Mouse (Mus musculus) macrophage (primary cell): ENCODE results near the gene Nfia. TPM values are rescaled to one million over a fixed set of nuclear protein-coding genes. Genes with fewer than 3 reads are reported as not detected.

Experiments
- H3K27ac ChIP-seq: fragments of 350-480 bp; formaldehyde crosslinking; 2 replicates; pipeline ENCODE4 v1.9.0; 2021
- H3K36me3 ChIP-seq: fragments of 350-480 bp; formaldehyde crosslinking; 2 replicates; pipeline ENCODE4 v1.9.0; 2021; ENCODE audit errors: inconsistent target
- H3K4me3 ChIP-seq: fragments of 350-480 bp; formaldehyde crosslinking; 2 replicates; pipeline ENCODE4 v1.9.0; 2021; ENCODE audit errors: inconsistent target
- H3K79me2 ChIP-seq: fragments of 350-480 bp; formaldehyde crosslinking; 2 replicates; pipeline ENCODE4 v1.9.0; 2021; ENCODE audit errors: inconsistent target
- WGBS: methylation state at CpG from one replicate; pipeline ENCODE4 v1.1.7; 2026; ENCODE audit warnings: inconsistent platforms; ENCODE audit not compliant: missing documents; 5-methylcytosine and 5-hydroxymethylcytosine counted together
- polyA plus RNA-seq: library from polyadenylated mRNA; stranded (reverse); fragments of 250-400 nt; gene quantifications from 3 replicates; pipeline ENCODE4 v1.2.4, GENCODE M21; 2018; ENCODE audit warnings: inconsistent platforms

The Nfia gene
- polyA plus RNA-seq, 1 experiment from 2014 or later: 2.4 TPM

- 88% methylated on average over 11 of the region's 11 CpGs for WGBS
- Histone ChIP-seq H3K4me3 (no peak overlapping the region), H3K27ac (no peak overlapping the region), H3K79me2 (no peaks in the 10 kb centered on the region), H3K36me3 (no peaks in the 10 kb centered on the region)
Measured at GRCm38 (mm10) chr4:98126003-98126677, 353.6 kb downstream of the Nfia start.

DNA sequence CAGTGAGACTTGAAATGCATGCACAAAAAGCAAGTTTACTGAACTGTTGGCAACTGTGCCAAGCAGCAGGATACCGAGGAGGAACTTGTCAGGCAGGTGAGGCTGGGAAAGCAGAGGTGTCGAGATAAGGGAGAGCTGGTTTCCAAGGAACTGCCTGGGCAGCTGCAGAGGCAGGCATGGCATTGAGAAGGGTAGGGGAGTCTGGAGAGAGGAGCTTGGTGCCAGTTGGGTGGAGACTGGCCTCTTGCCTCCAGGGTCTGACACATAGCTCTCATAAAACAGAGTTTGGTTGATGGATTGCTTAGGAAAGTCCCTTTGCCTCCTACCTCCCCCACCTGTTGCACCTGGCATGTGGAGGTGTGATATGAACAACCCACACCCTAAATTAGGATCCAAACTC lies 358.3 kb downstream of the Nfia start:
- H3K36me3 ChIP-seq: no peaks in the 10 kb centered on the region
- H3K79me2 ChIP-seq: no peaks in the 10 kb centered on the region
- no peak overlapping the region for H3K4me3 ChIP-seq
- H3K27ac ChIP-seq: no peak overlapping the region
- 53% methylated on average over 2 of the region's 2 CpGs for WGBS

DNA sequence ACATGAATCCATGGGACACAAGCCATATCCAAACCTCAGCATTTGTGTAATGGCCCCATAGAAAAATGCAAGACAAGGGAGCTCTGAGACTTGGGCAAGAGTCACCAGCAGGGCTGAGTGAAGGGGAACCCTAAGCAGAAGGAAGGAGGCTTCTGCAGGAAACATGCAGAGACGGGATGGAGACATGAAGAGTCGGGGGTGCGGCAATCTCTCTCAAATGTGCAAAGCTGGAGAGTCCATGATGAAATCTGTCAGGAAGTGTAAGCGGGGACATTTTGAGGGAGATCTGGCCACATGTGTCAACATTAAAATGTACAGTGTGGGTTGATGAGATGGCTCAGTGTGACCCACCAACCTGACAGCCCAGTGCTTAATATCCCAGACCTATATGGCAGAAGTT lies 361.5 kb downstream of the Nfia start:
- Histone ChIP-seq H3K27ac (no peak overlapping the region), H3K79me2 (no peaks in the 10 kb centered on the region), H3K4me3 (no peak overlapping the region), H3K36me3 (no peaks in the 10 kb centered on the region)
- 83% methylated on average over 4 of the region's 4 CpGs for WGBS

DNA sequence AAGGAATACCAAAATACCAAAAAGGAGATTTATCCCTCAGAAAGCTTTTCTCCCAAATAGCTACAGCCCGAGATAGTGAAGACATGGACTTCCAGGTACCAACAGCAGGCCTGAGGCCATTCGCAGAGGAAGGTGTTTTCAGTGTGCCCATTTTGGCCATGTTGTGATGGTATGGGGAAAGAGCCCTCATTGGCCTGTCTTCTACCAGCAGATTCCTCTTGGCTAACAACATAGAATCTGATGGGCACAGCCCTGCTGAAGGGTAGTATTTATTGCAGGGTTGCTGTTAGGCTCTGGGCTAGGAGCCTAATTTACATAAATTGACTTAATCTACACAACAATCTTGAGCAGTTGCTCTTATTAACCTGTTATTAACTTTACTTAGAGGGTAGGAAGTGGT lies 363.5 kb downstream of the Nfia start:
- no peak overlapping the region for H3K27ac ChIP-seq
- WGBS: 95% methylated on average over 2 of the region's 2 CpGs
- no peaks in the 10 kb centered on the region for H3K36me3 ChIP-seq
- H3K79me2 ChIP-seq: no peaks in the 10 kb centered on the region
- H3K4me3 ChIP-seq: no peak overlapping the region

GRCm38 (mm10) chr4:98142879-98143436 lies 370.4 kb downstream of the Nfia start:
- no peaks in the 10 kb centered on the region for H3K36me3 ChIP-seq
- H3K4me3 ChIP-seq: no peak overlapping the region
- H3K79me2 ChIP-seq: no peaks in the 10 kb centered on the region
- no peak overlapping the region for H3K27ac ChIP-seq
- 87% methylated on average over 1 of the region's 1 CpGs for WGBS

DNA sequence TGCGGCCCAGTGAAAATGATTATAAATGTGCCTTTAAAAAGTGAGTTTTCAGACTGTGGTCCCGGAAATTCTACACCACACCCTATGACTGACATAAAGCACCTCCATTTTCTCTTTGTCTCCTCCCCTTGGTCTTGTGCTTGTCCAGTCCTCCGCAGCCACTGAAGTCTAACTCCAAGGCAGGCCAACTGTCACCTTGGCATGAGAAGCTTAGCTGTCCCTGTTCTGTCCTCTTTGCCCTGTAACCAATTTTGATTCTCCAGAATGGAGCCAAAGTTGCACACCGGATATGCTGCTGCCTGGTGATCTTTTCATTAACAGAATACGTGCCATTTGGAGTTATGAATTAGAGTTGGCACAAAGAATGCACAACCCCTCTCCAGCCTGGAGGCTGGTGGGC lies 378.0 kb downstream of the Nfia start:
- 84% methylated on average over 5 of the region's 5 CpGs for WGBS
- H3K79me2 ChIP-seq: no peaks in the 10 kb centered on the region
- H3K4me3 ChIP-seq: no peak overlapping the region
- H3K27ac ChIP-seq: no peak overlapping the region
- H3K36me3 ChIP-seq: no peaks in the 10 kb centered on the region

- H3K4me3 ChIP-seq: no peak overlapping the region
- H3K27ac ChIP-seq: no peak overlapping the region
- H3K79me2 ChIP-seq: no peaks in the 10 kb centered on the region
- no peaks in the 10 kb centered on the region for H3K36me3 ChIP-seq
- WGBS: 83% methylated on average over 3 of the region's 3 CpGs
Measured at GRCm38 (mm10) chr4:98157921-98158320, 385.4 kb downstream of the Nfia start.

GRCm38 (mm10) chr4:98166379-98166778 lies 393.8 kb downstream of the Nfia start:
- Histone ChIP-seq H3K36me3 (no peaks in the 10 kb centered on the region), H3K79me2 (no peaks in the 10 kb centered on the region), H3K4me3 (no peak overlapping the region), H3K27ac (no peak overlapping the region)
- WGBS: 92% methylated on average over 3 of the region's 3 CpGs

Other genes starting within 250 kb of the Nfia start
- not detected in 3 replicates for gene E130114P18Rik, start 5.3 kb downstream of the Nfia start, polyA plus RNA-seq